20 mouse cellular contexts compared by ENCODE assay signal in genomic region chr5:5419253-5419652, GRCm38 (mm10). TPM values are rescaled to one million over a fixed set of nuclear protein-coding genes. Genes with fewer than 3 reads are reported as not detected.
A peak's percentile ranks its signal among the peaks of the same experiment; 100 is the strongest.
DNase-seq lines count a peak whose midpoint lies in the region; ATAC-seq lines count a peak whose summit lies in the region.
"Had no signal": no experiment of that assay in that cellular context is flagged by ENCODE, and none has a peak within 500 bp of the region (broad histone marks: within the 10 kb centered on the region; RNA-seq: fewer than 3 reads in every experiment).

No protein-coding gene starts in this region.

- no peaks in the 10 kb centered on the region for H3K9me3 ChIP-seq in neural tube, embryonic 15.5 days (replicated peaks)
- H3K9me3 ChIP-seq: hindbrain, embryonic 15.5 days; lung, embryonic 15.5 days had no signal

- H3K27me3 ChIP-seq in neural tube, embryonic 15.5 days (replicated peaks) = no peaks in the 10 kb centered on the region
- H3K27me3 ChIP-seq: hindbrain, embryonic 15.5 days; lung, embryonic 15.5 days had no signal

- no peak overlapping the region for H3K27ac ChIP-seq in neural tube, embryonic 15.5 days (replicated peaks)
- H3K27ac ChIP-seq: hindbrain, embryonic 15.5 days; limb, embryonic 10.5 days; lung, embryonic 15.5 days had no signal

- no peak overlapping the region for H3K4me2 ChIP-seq in neural tube, embryonic 15.5 days
- H3K4me2 ChIP-seq: hindbrain, embryonic 15.5 days; lung, embryonic 15.5 days had no signal

- H3K4me1 ChIP-seq in neural tube, embryonic 15.5 days = no peaks in the 10 kb centered on the region
- H3K4me1 ChIP-seq: hindbrain, embryonic 15.5 days; limb, embryonic 10.5 days had no signal

- 81% methylated on average over 1 of the region's 1 CpGs for WGBS in neural tube, embryonic 15.5 days

- H3K36me3 ChIP-seq in neural tube, embryonic 15.5 days = no peaks in the 10 kb centered on the region
- H3K36me3 ChIP-seq: hindbrain, embryonic 15.5 days; limb, embryonic 10.5 days; lung, embryonic 15.5 days had no signal

- H3K4me3 ChIP-seq in neural tube, embryonic 15.5 days (replicated peaks) = no peak overlapping the region
- H3K4me3 ChIP-seq: hindbrain, embryonic 15.5 days; limb, embryonic 10.5 days; lung, embryonic 15.5 days had no signal

- ATAC-seq in granulocyte monocyte progenitor cell, adult 5-6 weeks (replicated peaks; ENCODE audit: poor library complexity, severe bottlenecking) = peak; percentile 62
- no peak for ATAC-seq in neural tube, embryonic 15.5 days (ENCODE audit: low FRiP score)
- ATAC-seq: midbrain, embryonic 16.5 days had no signal

- H3K9ac ChIP-seq in neural tube, embryonic 15.5 days (replicated peaks) = no peak overlapping the region
- H3K9ac ChIP-seq: hindbrain, embryonic 15.5 days; lung, embryonic 15.5 days had no signal

- DNase-seq in heart, adult 9 months (ENCODE audit: low spot score in 2 of 2) = peak; percentile 6 to 21
- no peak for DNase-seq in heart, postnatal 4 days
- peak; percentile 73 for DNase-seq in 3134 (ENCODE audit: extremely low read depth, insufficient read length, low spot score)
- DNase-seq in NIH3T3 (ENCODE audit: low read depth) = peak; percentile 77
- no peak for DNase-seq in adrenal gland, postnatal 36 days
- DNase-seq in embryo, embryonic 10.5 days (ENCODE audit: low spot score) = no peak
- DNase-seq: adrenal gland, postnatal 10 days; cerebellum, adult 11-12 months; gastrocnemius, postnatal 36 days; kidney, adult 8-10 months had no signal

RNA-seq across cellular contexts. Expression of gene Cdk14, which starts 0.9 kb away (rescaled TPM):
- 10 to 100 TPM; 26.6 to 27.4 TPM for total RNA-seq in heart, postnatal 4 days (2021)
- 0.21 and 0.60 TPM in 2 replicates for total RNA-seq in granulocyte monocyte progenitor cell, adult 5-6 weeks (2014; fragmentation: Nextera tagmentation)
- total RNA-seq in granulocyte monocyte progenitor cell, adult 5-6 weeks (2017) = 0.39 and 0.46 TPM in 2 replicates
- 10 to 100 TPM; 10.0 to 10.6 TPM for total RNA-seq in adrenal gland, postnatal 36 days (2021)
- polyA plus RNA-seq in neural tube, embryonic 15.5 days (2015; fragmentation: Nextera tagmentation; extraction: Ambion mirVana) = 37.9 and 42.2 TPM in 2 replicates

RNA-seq across cellular contexts. Expression of gene 1700015F17Rik, which starts 59.7 kb away (rescaled TPM):
- not detected for total RNA-seq in heart, postnatal 4 days (2021)
- not detected in 2 replicates for total RNA-seq in granulocyte monocyte progenitor cell, adult 5-6 weeks (2014; fragmentation: Nextera tagmentation)
- total RNA-seq in granulocyte monocyte progenitor cell, adult 5-6 weeks (2017) = not detected in 2 replicates
- not detected for total RNA-seq in adrenal gland, postnatal 36 days (2021)
- polyA plus RNA-seq in neural tube, embryonic 15.5 days (2015; fragmentation: Nextera tagmentation; extraction: Ambion mirVana) = not detected in 2 replicates
- total RNA-seq: adrenal gland, postnatal 10 days; gastrocnemius, postnatal 36 days; layer of hippocampus, postnatal 14 days had no signal
- polyA plus RNA-seq: CD4-positive, CD25-positive, alpha-beta regulatory T cell, adult 4 months; forebrain, embryonic 11.5 days; heart, embryonic 16.5 days; hindbrain, embryonic 15.5 days; limb, embryonic 10.5 days; lung, embryonic 15.5 days; midbrain, embryonic 16.5 days had no signal

Comparison
In these comparisons a context has a peak if more than half of its experiments do, and no peak if none do; other contexts are left out.
1. DNase-seq: peak in heart, adult 9 months (2 of 2), 3134 (single experiment) and NIH3T3 (single experiment); none in heart, postnatal 4 days (single experiment), adrenal gland, postnatal 36 days (0 of 2) and embryo, embryonic 10.5 days (single experiment).
2. RNA of gene Cdk14, which starts 0.9 kb away (total RNA-seq): 26.6 to 27.4 TPM in heart, postnatal 4 days and 10.0 to 10.6 TPM in adrenal gland, postnatal 36 days; 0.21 to 0.60 TPM in granulocyte monocyte progenitor cell, adult 5-6 weeks; every median in the first group is over 4 times any median in the second.